Mouse (Mus musculus) hindbrain, embryonic 15.5 days (tissue): ENCODE results near the gene Hoxc5. TPM values are rescaled to one million over a fixed set of nuclear protein-coding genes. Genes with fewer than 3 reads are reported as not detected.
A peak's percentile ranks its signal among the peaks of the same experiment; 100 is the strongest.

Experiments
- ATAC-seq: fragments of 200-750 bp; cut with Nextera tagmentation; 2 replicates; pipeline ENCODE4 v1.8.0; 2017; ENCODE audit warnings: low read depth, moderate number of reproducible peaks, moderate TSS enrichment; ENCODE audit not compliant: low FRiP score
- H3K27ac ChIP-seq: fragments of 300-500 bp; sonication (generic); replicated peaks from 2 replicates; pipeline ENCODE4 v1.5.1; 2015; ENCODE audit warnings: mild to moderate bottlenecking, inconsistent platforms
- H3K27me3 ChIP-seq: fragments of 300-500 bp; sonication (generic); 2 replicates; pipeline ENCODE4 v1.6.1; 2015; ENCODE audit warnings: control low read depth, inconsistent platforms
- H3K36me3 ChIP-seq: fragments of 300-500 bp; sonication (generic); 2 replicates; pipeline ENCODE4 v1.6.1; 2015; ENCODE audit warnings: control low read depth, inconsistent platforms
- H3K4me1 ChIP-seq: fragments of 300-500 bp; sonication (generic); replicated peaks from 2 replicates; pipeline ENCODE4 v1.6.1; 2015; ENCODE audit warnings: control low read depth, inconsistent platforms
- H3K4me2 ChIP-seq: fragments of 300-500 bp; sonication (generic); 2 replicates; pipeline ENCODE4 v1.6.1; 2015; ENCODE audit warnings: moderate library complexity, mild to moderate bottlenecking, inconsistent platforms
- H3K4me3 ChIP-seq: fragments of 300-500 bp; sonication (generic); 2 replicates; pipeline ENCODE4 v1.5.1; 2015; ENCODE audit warnings: mild to moderate bottlenecking, inconsistent platforms
- H3K9ac ChIP-seq: fragments of 300-500 bp; sonication (generic); 2 replicates; pipeline ENCODE4 v1.6.1; 2015; ENCODE audit warnings: inconsistent platforms
- H3K9me3 ChIP-seq: fragments of 300-500 bp; sonication (generic); 2 replicates; pipeline ENCODE4 v1.6.1; 2016; ENCODE audit warnings: control low read depth, inconsistent platforms
- WGBS: fragments of 180-500 bp; shearing (Covaris S2); methylation state at CpG from one replicate; pipeline ENCODE4 v1.1.7; 2015; 5-methylcytosine and 5-hydroxymethylcytosine counted together
- polyA plus RNA-seq: library from polyadenylated mRNA; unstranded; fragments of >200 nt; fragmentation: Nextera tagmentation; extraction: Ambion mirVana; gene quantifications from 2 replicates; pipeline ENCODE4 v1.2.1, GENCODE M21; 2015

The Hoxc5 gene
- polyA plus RNA-seq, 1 experiment from 2014 or later, result 22.0 TPM

DNA sequence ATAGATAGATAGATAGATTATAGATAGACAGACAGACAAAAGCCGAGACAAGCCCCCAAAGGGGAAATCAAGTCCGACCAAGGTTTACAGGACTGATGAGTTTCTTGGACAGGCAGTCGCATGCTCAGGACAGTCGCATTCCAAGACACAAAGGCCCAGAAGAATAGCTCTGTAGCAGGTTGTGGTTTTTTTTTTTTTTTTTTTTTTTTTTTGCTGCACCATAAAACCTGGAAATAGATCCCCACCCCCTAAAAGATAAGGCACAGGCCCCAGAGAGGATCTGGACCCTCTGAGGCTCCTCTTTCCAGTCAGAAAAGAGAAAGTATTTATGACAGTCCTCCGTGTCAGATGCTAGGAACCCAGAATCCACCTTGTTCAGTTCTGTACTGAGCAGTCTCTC lies 20.8 kb downstream of the Hoxc5 start:
- WGBS, result 24% methylated on average over 5 of the region's 5 CpGs
- H3K4me3 ChIP-seq, result no peak overlapping the region
- no peak overlapping the region for H3K9ac ChIP-seq
- no peak overlapping the region for H3K4me2 ChIP-seq
- H3K9me3 ChIP-seq, result no peaks in the 10 kb centered on the region
- peaks cover 5% of the 10 kb centered on the region for H3K4me1 ChIP-seq
- peaks cover 96% of the 10 kb centered on the region for H3K27me3 ChIP-seq
- H3K36me3 ChIP-seq, result no peaks in the 10 kb centered on the region
- no peak for ATAC-seq
- no peak overlapping the region for H3K27ac ChIP-seq

DNA sequence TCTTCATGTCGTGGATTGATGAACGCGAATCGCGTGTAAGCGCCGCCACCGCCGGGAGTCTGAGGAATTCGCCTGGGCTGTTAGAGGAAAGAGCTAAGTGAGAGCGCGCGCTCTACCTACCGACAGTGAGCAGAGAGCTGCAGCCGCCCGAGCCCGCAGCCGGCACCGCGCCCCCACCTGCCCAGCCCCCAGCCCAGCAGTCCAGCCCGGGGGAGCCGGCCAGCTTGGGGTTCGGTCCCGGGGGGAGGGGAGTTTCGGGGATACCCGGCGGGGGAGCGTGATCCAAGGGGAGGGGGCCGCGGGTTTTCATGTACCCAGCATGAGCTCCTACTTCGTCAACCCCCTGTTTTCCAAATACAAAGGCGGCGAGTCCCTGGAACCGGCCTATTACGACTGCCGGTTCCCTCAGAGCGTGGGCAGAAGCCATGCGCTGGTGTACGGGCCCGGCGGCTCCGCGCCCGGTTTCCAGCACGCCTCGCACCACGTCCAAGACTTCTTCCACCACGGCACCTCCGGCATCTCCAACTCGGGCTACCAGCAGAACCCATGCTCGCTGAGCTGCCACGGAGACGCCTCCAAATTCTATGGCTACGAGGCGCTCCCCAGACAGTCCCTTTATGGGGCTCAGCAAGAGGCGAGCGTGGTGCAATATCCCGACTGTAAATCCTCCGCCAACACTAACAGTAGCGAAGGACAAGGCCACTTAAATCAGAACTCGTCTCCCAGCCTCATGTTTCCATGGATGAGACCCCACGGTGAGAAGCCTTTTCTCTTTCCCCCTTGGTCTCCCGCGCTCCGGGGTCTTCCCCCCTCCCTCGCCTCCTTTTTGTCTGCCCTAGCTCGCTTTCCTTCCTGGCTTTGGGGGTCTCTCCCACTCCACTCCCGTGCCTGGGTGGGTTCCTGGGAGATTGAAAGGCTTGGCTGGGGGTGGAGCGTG lies 23.5 kb downstream of the Hoxc5 start, which contains the start of gene Hoxc8:
Hoxc8 (plus strand) TSS at position 147 of the 937 bp plus-strand sequence.
- no peaks in the 10 kb centered on the region for H3K9me3 ChIP-seq
- H3K9ac ChIP-seq, result no peak within 1 kb of the TSS
- H3K27ac ChIP-seq, result no peak within 1 kb of the TSS
- no peak within 1 kb of the TSS for H3K4me3 ChIP-seq
- H3K4me2 ChIP-seq, result no peak within 1 kb of the TSS; the same call in 1 of the 2 replicates
- ATAC-seq, result no peak
- H3K4me1 ChIP-seq, result peaks cover 5% of the 10 kb centered on the region
- H3K36me3 ChIP-seq, result no peaks in the 10 kb centered on the region
- peaks cover 95% of the 10 kb centered on the region for H3K27me3 ChIP-seq
- under 1% methylated on average over 65 of the region's 69 CpGs for WGBS

DNA sequence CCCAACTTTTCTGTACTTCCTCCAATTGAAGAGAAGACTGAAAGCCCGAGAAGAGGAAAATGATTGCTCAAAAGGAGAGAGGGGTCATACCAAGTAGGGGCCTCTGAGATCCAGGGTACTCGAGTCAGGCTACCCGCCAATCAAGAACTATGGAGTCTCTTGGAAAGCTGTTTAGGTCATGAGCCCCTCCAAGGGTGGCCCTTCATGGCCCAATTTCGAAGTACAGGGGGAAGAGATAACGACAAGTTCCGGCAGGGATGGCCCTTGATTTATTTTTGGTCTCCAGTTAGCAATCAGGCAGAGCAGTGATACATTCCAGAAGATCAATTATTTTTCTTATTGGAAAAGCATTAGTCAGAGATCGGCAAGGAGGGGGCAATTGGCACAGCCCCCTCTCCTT lies 24.5 kb downstream of the Hoxc5 start:
- 2% methylated on average over 7 of the region's 7 CpGs for WGBS
- Histone ChIP-seq H3K27me3 (peaks cover 94% of the 10 kb centered on the region), H3K9ac (no peak overlapping the region), H3K27ac (no peak overlapping the region), H3K36me3 (no peaks in the 10 kb centered on the region), H3K4me1 (peaks cover 5% of the 10 kb centered on the region), H3K9me3 (no peaks in the 10 kb centered on the region), H3K4me3 (no peak overlapping the region), H3K4me2 (no peak overlapping the region)
- ATAC-seq, result no peak

DNA sequence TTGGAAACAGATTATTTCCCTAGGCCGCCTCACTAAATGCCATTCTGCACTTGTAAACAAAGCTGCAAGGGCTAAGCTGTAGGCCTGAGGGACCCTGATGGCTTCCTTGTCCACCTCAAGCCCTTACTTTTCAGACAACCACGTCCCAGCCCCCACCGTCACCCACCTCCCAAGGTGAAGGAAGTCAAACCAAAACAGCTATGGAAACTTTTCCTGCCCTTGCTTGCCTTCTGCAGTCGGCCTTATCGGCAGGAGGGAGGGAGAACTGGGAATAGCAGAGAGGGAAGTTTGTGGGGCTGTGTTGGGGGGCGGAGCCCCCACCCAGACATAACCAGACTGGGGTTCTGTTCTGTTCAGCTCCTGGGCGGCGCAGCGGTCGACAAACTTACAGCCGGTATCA lies 25.0 kb downstream of the Hoxc5 start:
- ATAC-seq, result no peak
- WGBS, result 1% methylated on average over 11 of the region's 11 CpGs
- peaks cover 5% of the 10 kb centered on the region for H3K4me1 ChIP-seq
- no peak overlapping the region for H3K27ac ChIP-seq
- no peaks in the 10 kb centered on the region for H3K36me3 ChIP-seq
- H3K4me3 ChIP-seq, result no peak overlapping the region
- peaks cover 94% of the 10 kb centered on the region for H3K27me3 ChIP-seq
- H3K4me2 ChIP-seq, result no peak overlapping the region
- no peak overlapping the region for H3K9ac ChIP-seq
- no peaks in the 10 kb centered on the region for H3K9me3 ChIP-seq

DNA sequence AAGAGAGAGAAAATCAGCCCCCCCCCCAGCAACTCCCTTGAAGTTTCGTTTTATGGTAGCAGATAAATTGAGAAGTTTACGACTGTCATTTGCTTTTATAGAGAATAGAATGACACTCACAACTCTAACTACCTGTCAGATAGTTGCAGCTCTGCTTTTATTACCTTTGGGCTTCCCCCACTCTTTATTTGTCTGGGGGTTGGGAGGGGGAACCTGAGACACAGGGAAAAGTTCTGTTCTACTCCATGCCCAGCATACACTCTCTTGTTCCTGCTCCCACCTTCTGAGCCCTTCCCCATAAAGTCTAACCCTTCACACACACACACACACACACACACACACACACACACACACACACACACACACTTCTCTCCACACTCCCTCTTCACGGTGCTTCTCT lies 25.6 kb downstream of the Hoxc5 start:
- H3K27ac ChIP-seq, result no peak overlapping the region
- ATAC-seq, result no peak
- peaks cover 94% of the 10 kb centered on the region for H3K27me3 ChIP-seq
- no peak overlapping the region for H3K4me3 ChIP-seq
- no peaks in the 10 kb centered on the region for H3K36me3 ChIP-seq
- H3K9me3 ChIP-seq, result no peaks in the 10 kb centered on the region
- H3K4me2 ChIP-seq, result no peak overlapping the region
- H3K9ac ChIP-seq, result no peak overlapping the region
- 1% methylated on average over 3 of the region's 3 CpGs for WGBS
- peaks cover 5% of the 10 kb centered on the region for H3K4me1 ChIP-seq

DNA sequence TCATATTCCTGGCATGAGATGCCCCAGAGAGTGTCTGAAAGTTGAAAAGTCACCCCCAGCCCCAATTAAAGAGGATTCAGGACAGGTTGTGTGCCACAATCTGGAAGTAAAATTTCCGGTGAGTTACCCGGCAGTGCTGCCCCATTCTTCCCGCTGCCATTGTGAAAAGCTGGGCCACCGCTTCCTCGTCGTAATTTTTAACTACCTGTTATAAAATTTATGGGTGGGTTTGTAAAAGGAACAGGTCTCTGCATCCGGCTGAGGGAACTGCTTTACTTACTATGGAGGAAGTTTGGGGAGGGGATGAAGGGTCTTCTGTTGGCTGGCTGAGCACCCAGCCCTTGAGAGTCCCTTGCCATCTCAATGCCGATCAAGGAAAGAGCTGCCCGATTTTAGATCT lies 29.3 kb downstream of the Hoxc5 start:
- H3K9ac ChIP-seq, result no peak overlapping the region

DNA sequence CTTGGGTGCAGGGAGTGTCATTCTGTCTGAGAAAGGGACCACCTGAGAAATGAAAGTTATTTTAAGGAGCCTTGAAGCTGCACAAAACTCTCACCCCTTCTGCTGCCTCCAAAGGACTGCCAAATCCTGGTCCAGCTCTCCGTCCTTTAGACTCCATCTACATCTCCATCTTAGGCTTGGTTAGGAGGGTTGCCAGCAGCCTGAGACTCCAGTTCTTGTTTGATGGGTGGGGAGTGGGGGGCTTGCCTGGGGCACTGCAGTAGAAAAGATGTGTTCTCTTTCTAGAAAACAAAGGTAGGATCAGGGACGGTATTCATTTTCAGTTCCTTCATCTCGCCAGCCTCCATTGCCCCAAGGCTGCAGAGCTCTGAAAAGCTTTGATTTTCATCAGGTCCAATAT lies 30.2 kb downstream of the Hoxc5 start:
- no peak for ATAC-seq
- Histone ChIP-seq H3K27me3 (peaks cover 95% of the 10 kb centered on the region), H3K27ac (no peak overlapping the region), H3K36me3 (no peaks in the 10 kb centered on the region), H3K4me3 (no peak overlapping the region), H3K4me1 (peaks cover 9% of the 10 kb centered on the region), H3K9ac (no peak overlapping the region), H3K4me2 (no peak overlapping the region), H3K9me3 (no peaks in the 10 kb centered on the region)
- 1% methylated on average over 3 of the region's 3 CpGs for WGBS

More for the DNA sequence above, 29.3 kb downstream of the Hoxc5 start:
- Histone ChIP-seq H3K27ac (no peak overlapping the region), H3K9me3 (no peaks in the 10 kb centered on the region), H3K27me3 (peaks cover 95% of the 10 kb centered on the region), H3K4me1 (peaks cover 9% of the 10 kb centered on the region), H3K4me3 (no peak overlapping the region), H3K4me2 (no peak overlapping the region), H3K36me3 (no peaks in the 10 kb centered on the region)
- 3% methylated on average over 9 of the region's 9 CpGs for WGBS
- no peak for ATAC-seq

DNA sequence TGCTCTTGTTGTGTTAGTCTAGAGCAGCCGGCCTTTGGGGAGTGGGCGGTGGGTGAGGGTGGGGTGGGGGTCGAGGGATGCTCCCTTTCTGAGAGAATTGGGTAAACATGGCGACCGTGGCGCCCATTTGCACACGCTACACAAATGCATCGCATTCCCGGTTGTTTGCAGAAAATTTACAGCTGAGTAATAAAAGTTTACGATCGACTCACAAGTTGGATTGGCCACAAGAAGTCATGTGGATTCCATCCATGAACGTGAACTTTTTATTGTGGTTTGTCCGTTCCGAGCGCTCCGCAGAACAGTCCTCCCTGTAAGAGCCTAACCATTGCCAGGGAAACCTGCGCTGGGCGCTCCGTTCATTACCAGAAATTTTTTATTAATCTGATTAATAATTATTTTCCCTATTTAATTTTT lies 30.7 kb downstream of the Hoxc5 start, which contains the start of gene Hoxc6:
Hoxc6 (plus strand) TSS at position 319 of the 417 bp plus-strand sequence.
- Histone ChIP-seq H3K27ac (no peak within 1 kb of the TSS), H3K4me3 (peak within 1 kb of the TSS; percentile 35), H3K9me3 (no peaks in the 10 kb centered on the region), H3K4me1 (peaks cover 9% of the 10 kb centered on the region), H3K4me2 (peak within 1 kb of the TSS; percentile 59), H3K27me3 (peaks cover 95% of the 10 kb centered on the region), H3K36me3 (no peaks in the 10 kb centered on the region), H3K9ac (no peak within 1 kb of the TSS)
- WGBS, result 3% methylated on average over 19 of the region's 19 CpGs
- no peak for ATAC-seq

DNA sequence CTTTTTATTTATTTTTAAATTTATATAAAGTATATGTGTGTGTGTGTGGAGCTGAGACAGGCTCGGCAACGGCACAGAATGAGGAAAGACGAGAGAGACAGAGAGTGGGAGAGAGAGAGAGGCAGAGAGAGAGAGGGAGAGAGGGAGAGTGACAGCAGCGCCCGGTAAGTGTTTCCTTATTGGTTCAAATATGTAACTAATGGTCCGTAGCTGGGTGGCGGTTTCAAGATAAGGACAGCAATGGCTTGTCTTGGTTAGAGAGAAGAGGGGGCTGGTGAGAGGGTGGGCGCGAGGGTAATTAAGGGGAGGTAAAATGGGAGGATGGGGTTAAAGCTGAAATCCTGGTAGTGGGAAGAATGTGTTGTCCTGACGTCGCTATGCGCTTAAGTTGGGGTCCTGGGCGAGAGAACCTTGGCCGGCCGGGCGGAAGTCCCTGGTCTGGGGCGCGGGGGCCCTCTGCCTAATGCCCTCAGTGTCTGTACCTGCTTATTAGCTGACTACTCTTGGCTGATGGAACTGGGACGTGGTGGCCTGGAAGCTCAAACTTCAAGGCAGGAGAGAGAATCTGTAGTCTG lies 31.5 kb downstream of the Hoxc5 start:
- 1% methylated on average over 19 of the region's 19 CpGs for WGBS
- H3K9me3 ChIP-seq, result no peaks in the 10 kb centered on the region
- no peaks in the 10 kb centered on the region for H3K36me3 ChIP-seq
- peaks cover 96% of the 10 kb centered on the region for H3K27me3 ChIP-seq
- 0 out of 2 replicates have a peak, but pooled peaks have one; percentile 11 for ATAC-seq
- no peak overlapping the region for H3K9ac ChIP-seq
- H3K4me3 ChIP-seq, result peak overlapping the region; percentile 35
- no peak overlapping the region for H3K27ac ChIP-seq
- H3K4me2 ChIP-seq, result peak overlapping the region; percentile 59
- H3K4me1 ChIP-seq, result peaks cover 9% of the 10 kb centered on the region

DNA sequence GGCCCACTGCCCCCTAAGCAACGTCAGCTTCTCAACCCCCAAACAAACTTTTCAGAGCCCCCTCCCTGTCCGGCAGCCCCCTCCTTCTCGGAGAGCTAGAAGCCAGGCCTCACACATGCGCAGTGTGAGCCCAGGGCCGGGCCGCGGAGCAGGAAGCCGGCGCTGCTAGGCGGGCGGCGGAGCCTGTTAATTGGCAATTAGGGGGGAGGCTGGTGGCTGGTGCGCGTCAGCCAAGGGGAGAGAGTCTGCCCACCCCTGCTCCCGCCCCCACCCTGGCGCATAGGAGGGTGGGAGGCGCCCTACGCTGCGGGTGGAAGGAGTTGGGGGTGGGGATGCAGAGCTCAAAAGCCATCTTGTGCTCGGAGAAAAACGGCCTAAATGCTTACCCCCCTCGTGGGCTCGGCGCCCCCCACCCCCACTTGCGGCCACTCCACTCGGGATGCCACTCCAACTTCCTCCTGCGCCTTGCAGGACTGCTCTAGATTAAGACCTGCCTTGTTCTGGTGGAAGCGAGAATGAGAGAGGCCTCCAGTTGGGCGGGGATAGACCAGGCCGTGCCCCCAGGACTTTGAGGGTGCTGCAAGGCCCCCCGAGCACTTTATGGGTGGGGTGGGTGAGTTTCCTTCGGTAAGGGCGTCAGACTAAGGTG lies 32.1 kb downstream of the Hoxc5 start:
- Histone ChIP-seq H3K27ac (no peak overlapping the region), H3K27me3 (peaks cover 97% of the 10 kb centered on the region), H3K4me3 (peak overlapping the region; percentile 35), H3K9ac (no peak overlapping the region), H3K36me3 (no peaks in the 10 kb centered on the region), H3K9me3 (no peaks in the 10 kb centered on the region), H3K4me2 (peak overlapping the region; percentile 59), H3K4me1 (peaks cover 9% of the 10 kb centered on the region)
- WGBS, result under 1% methylated on average over 22 of the region's 33 CpGs
- ATAC-seq, result peak; percentile 38; the same call in 1 of the 2 replicates

DNA sequence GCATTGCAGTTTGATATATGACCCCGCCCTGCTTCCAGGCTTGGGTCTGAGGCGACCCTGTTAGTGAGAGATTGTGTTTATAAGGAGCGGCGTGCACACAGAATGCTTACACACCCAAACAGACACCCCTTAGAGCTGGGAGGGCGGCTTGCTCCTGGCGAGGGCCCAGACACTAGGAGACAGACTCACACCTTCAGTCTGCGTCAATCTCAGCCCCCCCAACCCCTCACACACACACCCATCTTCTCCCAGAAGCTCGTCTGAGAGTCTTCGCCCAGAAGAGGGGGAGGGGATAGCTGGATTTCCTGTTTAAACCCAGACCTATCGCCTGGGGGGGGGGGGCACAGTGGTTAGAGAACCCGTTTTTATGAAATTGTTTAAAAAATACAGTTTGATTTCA lies 32.7 kb downstream of the Hoxc5 start:
- Histone ChIP-seq H3K4me1 (peaks cover 9% of the 10 kb centered on the region), H3K4me3 (no peak overlapping the region), H3K4me2 (no peak overlapping the region), H3K9ac (no peak overlapping the region), H3K27ac (no peak overlapping the region), H3K36me3 (no peaks in the 10 kb centered on the region), H3K27me3 (peaks cover 97% of the 10 kb centered on the region), H3K9me3 (no peaks in the 10 kb centered on the region)
- 1% methylated on average over 11 of the region's 11 CpGs for WGBS
- ATAC-seq, result no peak

DNA sequence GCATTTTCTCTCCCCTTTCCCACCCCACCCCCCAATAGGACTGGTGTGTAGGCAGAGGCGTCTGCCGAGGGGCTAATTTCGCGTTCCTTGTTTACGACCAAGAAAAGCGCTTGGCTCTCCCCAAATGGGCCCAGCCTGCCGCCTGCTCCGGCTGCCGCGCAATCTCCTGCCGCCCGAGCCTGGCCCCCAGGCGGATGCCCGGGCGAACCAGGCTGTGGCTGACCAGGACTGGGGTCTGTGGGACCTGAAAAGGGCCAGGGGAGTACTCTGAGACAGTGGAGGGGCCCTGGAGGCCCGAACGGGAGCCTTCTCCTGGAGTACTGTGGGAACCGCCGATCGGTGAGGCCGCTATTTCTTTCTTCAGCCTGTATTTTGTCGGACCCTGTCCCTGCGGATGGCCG lies 33.3 kb downstream of the Hoxc5 start:
- Histone ChIP-seq H3K9me3 (no peaks in the 10 kb centered on the region), H3K9ac (no peak overlapping the region), H3K4me2 (0 out of 2 replicates have a peak overlapping the region, but pooled peaks have one; percentile 4), H3K4me3 (0 out of 2 replicates have a peak overlapping the region, but pooled peaks have one; percentile 6), H3K27me3 (peaks cover 97% of the 10 kb centered on the region), H3K27ac (no peak overlapping the region), H3K4me1 (peaks cover 9% of the 10 kb centered on the region), H3K36me3 (no peaks in the 10 kb centered on the region)
- no peak for ATAC-seq
- WGBS, result 1% methylated on average over 24 of the region's 24 CpGs
